Comparison of ENCODE assay signal across 30 mouse cellular contexts in genomic region chr3:57342976-57343375, GRCm38 (mm10). TPM values are rescaled to one million over a fixed set of nuclear protein-coding genes. Genes with fewer than 3 reads are reported as not detected.
"Had no signal": no experiment of that assay in that cellular context is flagged by ENCODE, and none has a peak within 500 bp of the region (broad histone marks: within the 10 kb centered on the region; RNA-seq: fewer than 3 reads in every experiment).

No protein-coding gene starts in this region.

- H3K9me3 ChIP-seq: embryonic facial prominence, embryonic 10.5 days; embryonic facial prominence, embryonic 12.5 days; embryonic facial prominence, embryonic 15.5 days; forebrain, embryonic 10.5 days; forebrain, embryonic 12.5 days; forebrain, embryonic 13.5 days; forebrain, embryonic 15.5 days had no signal

- H3K4me2 ChIP-seq: embryonic facial prominence, embryonic 12.5 days; embryonic facial prominence, embryonic 13.5 days; embryonic facial prominence, embryonic 15.5 days; forebrain, embryonic 12.5 days; forebrain, embryonic 13.5 days; forebrain, embryonic 15.5 days had no signal

- H3K27me3 ChIP-seq: embryonic facial prominence, embryonic 12.5 days; embryonic facial prominence, embryonic 13.5 days; embryonic facial prominence, embryonic 15.5 days; forebrain, embryonic 12.5 days; forebrain, embryonic 13.5 days; forebrain, embryonic 15.5 days had no signal

- DNase-seq: cerebellum, adult 18-20 months; cerebellum, adult 2 months; cerebellum, adult 8-10 months; cerebellum, adult 9-10 months; cerebellum, adult 9-11 months; cerebellum, postnatal 10 days; cerebellum, postnatal 14 days; cerebellum, postnatal 25 days; cerebellum, postnatal 36 days; embryo, embryonic 11 days; forebrain, postnatal 0 days; gastrocnemius, adult 2 months; gastrocnemius, postnatal 10 days; gastrocnemius, postnatal 14 days; gastrocnemius, postnatal 25 days; gastrocnemius, postnatal 36 days; heart, adult 11 months had no signal

- H3K36me3 ChIP-seq: embryonic facial prominence, embryonic 10.5 days; embryonic facial prominence, embryonic 12.5 days; embryonic facial prominence, embryonic 13.5 days; embryonic facial prominence, embryonic 15.5 days; forebrain, embryonic 10.5 days; forebrain, embryonic 12.5 days; forebrain, embryonic 15.5 days had no signal

- H3K27ac ChIP-seq: embryonic facial prominence, embryonic 10.5 days; embryonic facial prominence, embryonic 12.5 days; embryonic facial prominence, embryonic 13.5 days; embryonic facial prominence, embryonic 15.5 days; forebrain, embryonic 10.5 days; forebrain, embryonic 12.5 days; forebrain, embryonic 13.5 days; forebrain, embryonic 15.5 days; gastrocnemius, adult 2 months had no signal

- H3K4me1 ChIP-seq: embryonic facial prominence, embryonic 12.5 days; embryonic facial prominence, embryonic 13.5 days; embryonic facial prominence, embryonic 15.5 days; forebrain, embryonic 10.5 days; forebrain, embryonic 12.5 days; forebrain, embryonic 13.5 days had no signal

- ATAC-seq: forebrain, embryonic 13.5 days; forebrain, embryonic 14.5 days; forebrain, embryonic 15.5 days; forebrain, embryonic 16.5 days; forebrain, postnatal 0 days had no signal

- H3K4me3 ChIP-seq: embryonic facial prominence, embryonic 10.5 days; embryonic facial prominence, embryonic 12.5 days; embryonic facial prominence, embryonic 13.5 days; embryonic facial prominence, embryonic 15.5 days; erythroblast, embryonic 14.5 days; forebrain, embryonic 10.5 days; forebrain, embryonic 12.5 days; forebrain, embryonic 13.5 days; forebrain, embryonic 15.5 days; gastrocnemius, adult 2 months had no signal

- H3K9ac ChIP-seq: embryonic facial prominence, embryonic 12.5 days; embryonic facial prominence, embryonic 13.5 days; embryonic facial prominence, embryonic 15.5 days; forebrain, embryonic 12.5 days; forebrain, embryonic 13.5 days; forebrain, embryonic 15.5 days; forebrain, postnatal 0 days had no signal

RNA-seq across cellular contexts. Expression of gene Tm4sf1, which starts 41.2 kb away (rescaled TPM):
- total RNA-seq: common myeloid progenitor, adult 5-6 weeks; granulocyte monocyte progenitor cell, adult 5-6 weeks had no signal
- polyA plus RNA-seq: erythroblast, embryonic 14.5 days had no signal
